Mouse (Mus musculus) brain, embryonic 14.5 days (tissue): ENCODE results near the gene Galnt2.

Source experiments
- CTCF ChIP-seq: fragments of 200-500 bp; IDR thresholded peaks from 2 replicates; pipeline ENCODE4 v1.5.1; 2012; ENCODE audit warnings: inconsistent platforms, mild to moderate bottlenecking, moderate library complexity, borderline replicate concordance; ENCODE audit not compliant: insufficient read depth, insufficient read length; ENCODE audit errors: extremely low read depth
- POLR2A ChIP-seq: fragments of 200-500 bp; IDR thresholded peaks from 2 replicates; pipeline ENCODE4 v1.6.1; 2012; ENCODE audit warnings: mild to moderate bottlenecking, inconsistent platforms, borderline replicate concordance; ENCODE audit not compliant: poor library complexity, insufficient read depth, insufficient read length, severe bottlenecking; ENCODE audit errors: extremely low read depth

GRCm38 (mm10) chr8:124231176-124231484, at the start of gene Galnt2:
- no peak for TF ChIP-seq CTCF
- TF ChIP-seq POLR2A = no peak
